In genomic region chr4:152087211-152088081, GRCm38 (mm10) we compare ENCODE assay signal across 9 mouse cellular contexts. TPM values are rescaled to one million over a fixed set of nuclear protein-coding genes. Genes with fewer than 3 reads are reported as not detected.
DNase-seq lines count a peak whose midpoint lies in the region; ATAC-seq and TF ChIP-seq lines count a peak whose summit lies in the region.
"Had no signal": no experiment of that assay in that cellular context is flagged by ENCODE, and none has a peak within 500 bp of the region (broad histone marks: within the 10 kb centered on the region; RNA-seq: fewer than 3 reads in every experiment).

No protein-coding gene starts in this region.

- H3K4me1 ChIP-seq in lung, postnatal 0 days (ENCODE audit: insufficient read depth, low read depth, low read length): peaks cover 12% of the 10 kb centered on the region
- H3K4me1 ChIP-seq in forebrain, embryonic 11.5 days (replicated peaks; ENCODE audit: control insufficient read depth, insufficient read depth, low read length): peaks cover 3% of the 10 kb centered on the region
- H3K4me1 ChIP-seq in limb, embryonic 15.5 days: peaks cover 36% of the 10 kb centered on the region
- H3K4me1 ChIP-seq in stomach, embryonic 15.5 days: peaks cover 22% of the 10 kb centered on the region

- H3K36me3 ChIP-seq in lung, postnatal 0 days (ENCODE audit: insufficient read depth, low read length): no peaks in the 10 kb centered on the region
- H3K36me3 ChIP-seq in forebrain, embryonic 11.5 days (ENCODE audit: control insufficient read depth, insufficient read depth, low read length): no peaks in the 10 kb centered on the region
- peaks cover 7% of the 10 kb centered on the region; the same call in 1 of the 2 replicates for H3K36me3 ChIP-seq in limb, embryonic 15.5 days
- no peaks in the 10 kb centered on the region for H3K36me3 ChIP-seq in stomach, embryonic 15.5 days

- H3K27me3 ChIP-seq in lung, postnatal 0 days (replicated peaks; ENCODE audit: insufficient read depth, low read length): no peaks in the 10 kb centered on the region
- peaks cover 2% of the 10 kb centered on the region; the same call in 1 of the 2 replicates for H3K27me3 ChIP-seq in forebrain, embryonic 11.5 days (ENCODE audit: control insufficient read depth, insufficient read depth, low read length)
- H3K27me3 ChIP-seq in limb, embryonic 15.5 days: no peaks in the 10 kb centered on the region
- no peaks in the 10 kb centered on the region for H3K27me3 ChIP-seq in stomach, embryonic 15.5 days (replicated peaks)

- H3K27ac ChIP-seq in lung, postnatal 0 days (ENCODE audit: low read length): peak overlapping the region; percentile 62; the same call in 1 of the 2 replicates
- H3K27ac ChIP-seq in forebrain, embryonic 11.5 days (ENCODE audit: low read depth, low read length): no peak overlapping the region
- peak overlapping the region; percentile 74 for H3K27ac ChIP-seq in limb, embryonic 15.5 days
- peak overlapping the region; percentile 46; the same call in 1 of the 2 replicates for H3K27ac ChIP-seq in stomach, embryonic 15.5 days

- no peak for DNase-seq in lung, postnatal 0 days (ENCODE audit: low spot score)
- no peak for DNase-seq in lung, postnatal 25 days (ENCODE audit: low spot score)
- no peak for DNase-seq in forebrain, embryonic 11.5 days (ENCODE audit: low spot score)
- DNase-seq in thymus, adult 18-20 months: no peak
- DNase-seq in left cerebral cortex, adult 8-10 months (ENCODE audit: low spot score in 2 of 2): no peak
- DNase-seq: cerebellum, adult 8-10 months had no signal

- ATAC-seq in lung, postnatal 0 days: 0 out of 2 replicates have a peak, but pooled peaks have one; percentile 2
- no peak; the same call in 1 of the 2 replicates for ATAC-seq in forebrain, embryonic 11.5 days (replicated peaks; ENCODE audit: low FRiP score)
- no peak for ATAC-seq in limb, embryonic 15.5 days (ENCODE audit: insufficient number of reproducible peaks, low FRiP score, low TSS enrichment, low read depth)
- ATAC-seq in stomach, embryonic 15.5 days (ENCODE audit: insufficient read depth, low FRiP score, low read depth): no peak
- ATAC-seq in megakaryocyte-erythroid progenitor cell, adult 5-6 weeks (replicated peaks; ENCODE audit: low FRiP score, low TSS enrichment, poor library complexity, severe bottlenecking): no peak

- H3K9ac ChIP-seq in lung, postnatal 0 days (replicated peaks; ENCODE audit: low read depth): peak overlapping the region; percentile 75
- H3K9ac ChIP-seq in forebrain, embryonic 11.5 days (ENCODE audit: low read length): peak overlapping the region; percentile 81
- peak overlapping the region; percentile 86 for H3K9ac ChIP-seq in limb, embryonic 15.5 days
- peak overlapping the region; percentile 63 for H3K9ac ChIP-seq in stomach, embryonic 15.5 days

- no peaks in the 10 kb centered on the region for H3K9me3 ChIP-seq in lung, postnatal 0 days (ENCODE audit: low read length)
- H3K9me3 ChIP-seq in forebrain, embryonic 11.5 days (ENCODE audit: control insufficient read depth, low read length): no peaks in the 10 kb centered on the region
- H3K9me3 ChIP-seq in limb, embryonic 15.5 days: no peaks in the 10 kb centered on the region
- no peaks in the 10 kb centered on the region for H3K9me3 ChIP-seq in stomach, embryonic 15.5 days

- no peak for TF ChIP-seq CTCF in lung, postnatal 0 days (IDR thresholded peaks at IDR 0.05)

- 5% methylated on average over 12 of the region's 12 CpGs for WGBS in lung, postnatal 0 days
- 6% methylated on average over 12 of the region's 12 CpGs for WGBS in forebrain, embryonic 11.5 days
- WGBS in limb, embryonic 15.5 days: 3% methylated on average over 12 of the region's 12 CpGs
- 5% methylated on average over 12 of the region's 12 CpGs for WGBS in stomach, embryonic 15.5 days

- H3K4me3 ChIP-seq in lung, postnatal 0 days (ENCODE audit: low read depth, low read length): peak overlapping the region; percentile 67
- peak overlapping the region; percentile 75 for H3K4me3 ChIP-seq in forebrain, embryonic 11.5 days (ENCODE audit: low read depth, low read length)
- H3K4me3 ChIP-seq in limb, embryonic 15.5 days: peak overlapping the region; percentile 79
- peak overlapping the region; percentile 86 for H3K4me3 ChIP-seq in stomach, embryonic 15.5 days (replicated peaks)

- H3K4me2 ChIP-seq in lung, postnatal 0 days (replicated peaks; ENCODE audit: low read depth, low read length): peak overlapping the region; percentile 85
- H3K4me2 ChIP-seq in forebrain, embryonic 11.5 days (ENCODE audit: low read depth, low read length, severe bottlenecking): peak overlapping the region; percentile 97
- H3K4me2 ChIP-seq in limb, embryonic 15.5 days: peak overlapping the region; percentile 86
- H3K4me2 ChIP-seq in stomach, embryonic 15.5 days: peak overlapping the region; percentile 87

- TF ChIP-seq EP300 in lung, postnatal 0 days (IDR thresholded peaks at IDR 0.05): no peak

RNA-seq across cellular contexts. Expression of gene Plekhg5, which starts 15.1 kb away (rescaled TPM):
- 17.4 and 18.8 TPM in 2 replicates for polyA plus RNA-seq in lung, postnatal 0 days (2015; fragmentation: Nextera tagmentation; extraction: Ambion mirVana)
- 8.0 and 8.2 TPM in 2 replicates for polyA plus RNA-seq in forebrain, embryonic 11.5 days (2014; fragmentation: Nextera tagmentation; extraction: Ambion mirVana)
- polyA plus RNA-seq in limb, embryonic 15.5 days (2015; fragmentation: Nextera tagmentation; extraction: Ambion mirVana): 17.1 and 18.5 TPM in 2 replicates
- polyA plus RNA-seq in stomach, embryonic 15.5 days (2015; fragmentation: Nextera tagmentation; extraction: Ambion mirVana): 11.9 and 13.2 TPM in 2 replicates
- 10 to 100 TPM; 72.6 to 90.6 (median 82.4) TPM for total RNA-seq in left cerebral cortex, adult 8-10 months (2022)
- total RNA-seq in megakaryocyte-erythroid progenitor cell, adult 5-6 weeks (2014; fragmentation: Nextera tagmentation): 8.9 and 15.6 TPM in 2 replicates
- 6.8 and 7.1 TPM in 2 replicates for total RNA-seq in megakaryocyte-erythroid progenitor cell, adult 5-6 weeks (2017)

RNA-seq across cellular contexts. Expression of gene Tnfrsf25, which starts 28.3 kb away (rescaled TPM):
- polyA plus RNA-seq in lung, postnatal 0 days (2015; fragmentation: Nextera tagmentation; extraction: Ambion mirVana): 1.2 and 1.4 TPM in 2 replicates
- polyA plus RNA-seq in forebrain, embryonic 11.5 days (2014; fragmentation: Nextera tagmentation; extraction: Ambion mirVana): 0.49 TPM in 1 of 2 replicates, not detected in the other
- polyA plus RNA-seq in limb, embryonic 15.5 days (2015; fragmentation: Nextera tagmentation; extraction: Ambion mirVana): 1.1 and 1.2 TPM in 2 replicates
- 0.84 and 1.4 TPM in 2 replicates for polyA plus RNA-seq in stomach, embryonic 15.5 days (2015; fragmentation: Nextera tagmentation; extraction: Ambion mirVana)
- 1 to 10 TPM; 4.3 to 9.8 (median 6.3) TPM for total RNA-seq in left cerebral cortex, adult 8-10 months (2022)
- not detected in 2 replicates for total RNA-seq in megakaryocyte-erythroid progenitor cell, adult 5-6 weeks (2014; fragmentation: Nextera tagmentation)
- total RNA-seq in megakaryocyte-erythroid progenitor cell, adult 5-6 weeks (2017): not detected in 2 replicates

RNA-seq across cellular contexts. Expression of gene Nol9, which starts 48.3 kb away (rescaled TPM):
- 10.0 and 11.3 TPM in 2 replicates for polyA plus RNA-seq in lung, postnatal 0 days (2015; fragmentation: Nextera tagmentation; extraction: Ambion mirVana)
- polyA plus RNA-seq in forebrain, embryonic 11.5 days (2014; fragmentation: Nextera tagmentation; extraction: Ambion mirVana): 41.0 and 41.9 TPM in 2 replicates
- polyA plus RNA-seq in limb, embryonic 15.5 days (2015; fragmentation: Nextera tagmentation; extraction: Ambion mirVana): 27.0 and 30.3 TPM in 2 replicates
- 30.8 and 32.9 TPM in 2 replicates for polyA plus RNA-seq in stomach, embryonic 15.5 days (2015; fragmentation: Nextera tagmentation; extraction: Ambion mirVana)
- total RNA-seq in left cerebral cortex, adult 8-10 months (2022): 10 to 100 TPM; 15.7 to 18.2 (median 17.2) TPM
- 64.3 and 67.6 TPM in 2 replicates for total RNA-seq in megakaryocyte-erythroid progenitor cell, adult 5-6 weeks (2014; fragmentation: Nextera tagmentation)
- total RNA-seq in megakaryocyte-erythroid progenitor cell, adult 5-6 weeks (2017): 45.2 and 60.8 TPM in 2 replicates

RNA-seq across cellular contexts. Expression of gene Tas1r1, which starts 49.1 kb away (rescaled TPM):
- 0.21 and 0.35 TPM in 2 replicates for polyA plus RNA-seq in lung, postnatal 0 days (2015; fragmentation: Nextera tagmentation; extraction: Ambion mirVana)
- 0.24 and 0.67 TPM in 2 replicates for polyA plus RNA-seq in forebrain, embryonic 11.5 days (2014; fragmentation: Nextera tagmentation; extraction: Ambion mirVana)
- 0.81 and 1.7 TPM in 2 replicates for polyA plus RNA-seq in limb, embryonic 15.5 days (2015; fragmentation: Nextera tagmentation; extraction: Ambion mirVana)
- 0.28 and 0.31 TPM in 2 replicates for polyA plus RNA-seq in stomach, embryonic 15.5 days (2015; fragmentation: Nextera tagmentation; extraction: Ambion mirVana)
- total RNA-seq in left cerebral cortex, adult 8-10 months (2022): under 1 TPM; 0.61 to 0.94 (median 0.73) TPM
- 0.74 TPM in 1 of 2 replicates, not detected in the other for total RNA-seq in megakaryocyte-erythroid progenitor cell, adult 5-6 weeks (2014; fragmentation: Nextera tagmentation)
- total RNA-seq in megakaryocyte-erythroid progenitor cell, adult 5-6 weeks (2017): 0.88 TPM in 1 of 2 replicates, not detected in the other

RNA-seq across cellular contexts. Expression of gene Zbtb48, which starts 60.0 kb away (rescaled TPM):
- 13.2 and 13.7 TPM in 2 replicates for polyA plus RNA-seq in lung, postnatal 0 days (2015; fragmentation: Nextera tagmentation; extraction: Ambion mirVana)
- polyA plus RNA-seq in forebrain, embryonic 11.5 days (2014; fragmentation: Nextera tagmentation; extraction: Ambion mirVana): 20.7 and 26.7 TPM in 2 replicates
- 17.2 and 19.5 TPM in 2 replicates for polyA plus RNA-seq in limb, embryonic 15.5 days (2015; fragmentation: Nextera tagmentation; extraction: Ambion mirVana)
- polyA plus RNA-seq in stomach, embryonic 15.5 days (2015; fragmentation: Nextera tagmentation; extraction: Ambion mirVana): 16.8 and 17.6 TPM in 2 replicates
- 10 to 100 TPM; 11.7 to 17.5 (median 14.0) TPM for total RNA-seq in left cerebral cortex, adult 8-10 months (2022)
- total RNA-seq in megakaryocyte-erythroid progenitor cell, adult 5-6 weeks (2014; fragmentation: Nextera tagmentation): 6.6 and 27.2 TPM in 2 replicates
- total RNA-seq in megakaryocyte-erythroid progenitor cell, adult 5-6 weeks (2017): 7.0 and 10.6 TPM in 2 replicates
